Mouse (Mus musculus): ENCODE measurements around the gene Hoxa4. TPM values are rescaled to one million over a fixed set of nuclear protein-coding genes. Genes with fewer than 3 reads are reported as not detected.

Hoxa4 gene
- polyA plus RNA-seq, 1 experiment from 2014 or later, result 14.5 TPM

GRCm38 (mm10) chr6:52169499-52170165 is 21.9 kb downstream of the Hoxa4 start:
- 7% methylated on average over 16 of the region's 16 CpGs for WGBS
- H3K4me1 ChIP-seq (replicated peaks), result peaks cover 50% of the 10 kb centered on the region
- peaks cover 3% of the 10 kb centered on the region; the same call in 1 of the 2 replicates for H3K36me3 ChIP-seq
- H3K4me2 ChIP-seq, result peak overlapping the region; percentile 88
- peak overlapping the region; percentile 100 for H3K27ac ChIP-seq
- no peaks in the 10 kb centered on the region for H3K9me3 ChIP-seq
- H3K27me3 ChIP-seq, result peaks cover 41% of the 10 kb centered on the region
- no peak for ATAC-seq (ENCODE audit: low FRiP score)
- H3K9ac ChIP-seq, result peak overlapping the region; percentile 100
- H3K4me3 ChIP-seq, result peak overlapping the region; percentile 70

- Histone ChIP-seq H3K27ac (peak overlapping the region; percentile 100), H3K4me3 (peak overlapping the region; percentile 70), H3K27me3 (peaks cover 40% of the 10 kb centered on the region), H3K9ac (peak overlapping the region; percentile 100), H3K9me3 (no peaks in the 10 kb centered on the region), H3K4me1 (replicated peaks) (peaks cover 48% of the 10 kb centered on the region), H3K36me3 (peaks cover 3% of the 10 kb centered on the region; the same call in 1 of the 2 replicates), H3K4me2 (peak overlapping the region; percentile 88)
- ATAC-seq (ENCODE audit: low FRiP score), result no peak
- WGBS, result under 1% methylated on average over 42 of the region's 42 CpGs
Measured at GRCm38 (mm10) chr6:52168191-52169055, 23.1 kb downstream of the Hoxa4 start.

GRCm38 (mm10) chr6:52167736-52168161 is 23.8 kb downstream of the Hoxa4 start:
- Histone ChIP-seq H3K9ac (peak overlapping the region; percentile 100), H3K36me3 (peaks cover 3% of the 10 kb centered on the region; the same call in 1 of the 2 replicates), H3K9me3 (no peaks in the 10 kb centered on the region), H3K27me3 (peaks cover 36% of the 10 kb centered on the region), H3K4me3 (peak overlapping the region; percentile 70), H3K4me2 (peak overlapping the region; percentile 88), H3K4me1 (replicated peaks) (peaks cover 43% of the 10 kb centered on the region), H3K27ac (peak overlapping the region; percentile 100)
- WGBS, result 2% methylated on average over 14 of the region's 14 CpGs
- no peak for ATAC-seq (ENCODE audit: low FRiP score)

- 6% methylated on average over 1 of the region's 1 CpGs for WGBS
- Histone ChIP-seq H3K4me1 (replicated peaks) (peaks cover 38% of the 10 kb centered on the region), H3K4me2 (peak overlapping the region; percentile 88), H3K36me3 (peaks cover 3% of the 10 kb centered on the region; the same call in 1 of the 2 replicates), H3K27ac (peak overlapping the region; percentile 100), H3K27me3 (peaks cover 31% of the 10 kb centered on the region), H3K9me3 (no peaks in the 10 kb centered on the region), H3K4me3 (peak overlapping the region; percentile 70), H3K9ac (peak overlapping the region; percentile 100)
- ATAC-seq (ENCODE audit: low FRiP score), result no peak
Measured at GRCm38 (mm10) chr6:52167176-52167575, 24.4 kb downstream of the Hoxa4 start.

- peak overlapping the region; percentile 88 for H3K4me2 ChIP-seq
- WGBS, result 2% methylated on average over 4 of the region's 4 CpGs
- no peak for ATAC-seq (ENCODE audit: low FRiP score)
- H3K36me3 ChIP-seq, result peaks cover 3% of the 10 kb centered on the region; the same call in 1 of the 2 replicates
- peak overlapping the region; percentile 100 for H3K27ac ChIP-seq
- H3K9me3 ChIP-seq, result no peaks in the 10 kb centered on the region
- H3K4me3 ChIP-seq, result peak overlapping the region; percentile 70
- H3K9ac ChIP-seq, result peak overlapping the region; percentile 100
- peaks cover 27% of the 10 kb centered on the region for H3K27me3 ChIP-seq
- peaks cover 31% of the 10 kb centered on the region for H3K4me1 ChIP-seq (replicated peaks)
Measured at GRCm38 (mm10) chr6:52166431-52167077, 25.0 kb downstream of the Hoxa4 start.

- Histone ChIP-seq H3K36me3 (peaks cover 3% of the 10 kb centered on the region; the same call in 1 of the 2 replicates), H3K4me3 (peak overlapping the region; percentile 70), H3K9ac (peak overlapping the region; percentile 100), H3K27ac (peak overlapping the region; percentile 100), H3K27me3 (peaks cover 20% of the 10 kb centered on the region; the same call in 1 of the 2 replicates), H3K4me2 (peak overlapping the region; percentile 88), H3K4me1 (replicated peaks) (peaks cover 24% of the 10 kb centered on the region), H3K9me3 (no peaks in the 10 kb centered on the region)
- under 1% methylated on average over 28 of the region's 28 CpGs for WGBS
- no peak for ATAC-seq (ENCODE audit: low FRiP score)
Measured at GRCm38 (mm10) chr6:52165441-52166370, 25.8 kb downstream of the Hoxa4 start.

- Histone ChIP-seq H3K27me3 (peaks cover 16% of the 10 kb centered on the region; the same call in 1 of the 2 replicates), H3K4me2 (peak within 1 kb of the TSS; percentile 88), H3K4me1 (replicated peaks) (peaks cover 24% of the 10 kb centered on the region), H3K9me3 (no peaks in the 10 kb centered on the region), H3K27ac (peak within 1 kb of the TSS; percentile 100), H3K9ac (peak within 1 kb of the TSS; percentile 100), H3K36me3 (peaks cover under 1% of the 10 kb centered on the region; the same call in 1 of the 2 replicates), H3K4me3 (peak within 1 kb of the TSS; percentile 70)
- under 1% methylated on average over 25 of the region's 25 CpGs for WGBS
- peak; percentile 74 for ATAC-seq (ENCODE audit: low FRiP score)
Measured at GRCm38 (mm10) chr6:52164626-52165440, 26.7 kb downstream of the Hoxa4 start, which contains the start of gene Hoxa2. TSS of gene Hoxa2 (minus strand) at chr6:52164831.

- Histone ChIP-seq H3K9ac (peak overlapping the region; percentile 100), H3K36me3 (no peaks in the 10 kb centered on the region), H3K4me1 (replicated peaks) (peaks cover 26% of the 10 kb centered on the region), H3K4me2 (peak overlapping the region; percentile 88), H3K9me3 (no peaks in the 10 kb centered on the region), H3K4me3 (peak overlapping the region; percentile 70), H3K27ac (peak overlapping the region; percentile 100), H3K27me3 (peaks cover 20% of the 10 kb centered on the region; the same call in 1 of the 2 replicates)
- WGBS, result under 1% methylated on average over 39 of the region's 39 CpGs
- ATAC-seq (ENCODE audit: low FRiP score), result no peak
Measured at GRCm38 (mm10) chr6:52164051-52164625, 27.4 kb downstream of the Hoxa4 start.

- peak overlapping the region; percentile 100 for H3K27ac ChIP-seq
- H3K4me2 ChIP-seq, result peak overlapping the region; percentile 88
- peaks cover 26% of the 10 kb centered on the region for H3K4me1 ChIP-seq (replicated peaks)
- peaks cover 22% of the 10 kb centered on the region; the same call in 1 of the 2 replicates for H3K27me3 ChIP-seq
- H3K9me3 ChIP-seq, result no peaks in the 10 kb centered on the region
- no peaks in the 10 kb centered on the region for H3K36me3 ChIP-seq
- no peak for ATAC-seq (ENCODE audit: low FRiP score)
- WGBS, result under 1% methylated on average over 17 of the region's 17 CpGs
- peak overlapping the region; percentile 70 for H3K4me3 ChIP-seq
- peak overlapping the region; percentile 100 for H3K9ac ChIP-seq
Measured at GRCm38 (mm10) chr6:52163366-52164031, 28.1 kb downstream of the Hoxa4 start.
